Mouse (Mus musculus): Measurements from ENCODE around the gene Treh.
"Not testable (repeated sequence)": the region's sequence is repeated elsewhere in the genome, so short reads cannot be mapped to it uniquely, and the experiment has no call there.

The Treh gene

DNA sequence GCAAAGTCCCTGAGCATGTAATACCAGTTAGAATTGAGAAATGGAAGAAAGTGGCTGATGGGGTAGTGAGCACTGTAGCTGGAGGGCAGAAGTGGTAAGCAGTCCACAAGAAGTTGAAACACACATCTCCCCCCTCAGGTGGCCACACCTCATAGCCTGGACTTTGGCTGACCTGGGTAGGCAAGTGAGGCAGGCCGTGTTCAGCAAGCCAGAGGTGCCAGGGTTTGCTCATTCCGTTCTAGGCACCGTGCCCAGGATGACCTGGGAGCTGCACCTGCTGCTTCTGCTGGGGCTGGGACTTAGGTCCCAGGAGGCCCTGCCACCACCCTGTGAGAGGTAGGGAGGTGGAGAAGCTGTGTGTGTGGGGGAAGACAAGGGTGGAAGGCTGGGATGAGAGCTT, at the start of gene Treh:
Gene Treh, plus strand, starts transcription at position 229 of the 400 bp plus-strand sequence.
- DNase-seq (ENCODE audit: low spot score in 2 of 2), result no peak

DNA sequence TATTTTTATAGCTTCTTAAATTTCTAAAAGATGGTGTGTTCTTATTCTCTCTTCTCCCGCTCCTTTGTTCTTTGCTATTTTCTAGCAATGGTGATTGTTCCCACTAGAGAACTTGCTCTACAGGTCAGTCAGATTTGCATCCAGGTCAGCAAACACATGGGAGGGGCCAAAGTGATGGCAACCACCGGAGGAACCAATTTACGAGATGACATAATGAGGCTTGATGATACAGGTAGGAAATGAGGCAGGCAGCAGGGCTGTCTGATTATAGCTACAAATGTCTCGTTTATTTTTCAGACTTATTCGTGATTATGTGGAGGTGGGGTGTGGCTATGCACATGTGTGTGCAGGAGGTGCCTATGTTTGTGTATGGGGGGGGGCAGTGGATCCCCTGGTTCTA, 48.6 kb upstream of the Treh start:
- DNase-seq (ENCODE audit: low spot score in 2 of 2), result no peak

DNA sequence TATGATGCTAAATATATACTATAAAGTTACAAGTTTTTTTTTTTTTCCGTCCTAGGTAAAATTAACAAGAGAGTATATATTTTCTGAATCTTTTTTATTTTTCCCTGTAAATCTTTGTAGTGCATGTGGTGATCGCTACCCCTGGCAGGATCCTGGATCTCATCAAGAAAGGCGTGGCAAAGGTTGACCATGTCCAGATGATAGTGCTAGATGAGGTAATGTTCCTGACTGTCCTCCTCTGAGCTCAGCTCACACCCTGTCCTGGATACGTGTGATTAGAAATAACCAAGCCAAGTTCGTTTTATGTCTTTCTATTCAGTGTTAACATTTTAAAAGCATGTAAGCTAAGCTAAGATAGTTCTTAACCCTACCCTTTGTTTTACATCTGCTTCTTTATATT, 46.8 kb upstream of the Treh start:
- no peak for DNase-seq (ENCODE audit: low spot score in 2 of 2)

DNA sequence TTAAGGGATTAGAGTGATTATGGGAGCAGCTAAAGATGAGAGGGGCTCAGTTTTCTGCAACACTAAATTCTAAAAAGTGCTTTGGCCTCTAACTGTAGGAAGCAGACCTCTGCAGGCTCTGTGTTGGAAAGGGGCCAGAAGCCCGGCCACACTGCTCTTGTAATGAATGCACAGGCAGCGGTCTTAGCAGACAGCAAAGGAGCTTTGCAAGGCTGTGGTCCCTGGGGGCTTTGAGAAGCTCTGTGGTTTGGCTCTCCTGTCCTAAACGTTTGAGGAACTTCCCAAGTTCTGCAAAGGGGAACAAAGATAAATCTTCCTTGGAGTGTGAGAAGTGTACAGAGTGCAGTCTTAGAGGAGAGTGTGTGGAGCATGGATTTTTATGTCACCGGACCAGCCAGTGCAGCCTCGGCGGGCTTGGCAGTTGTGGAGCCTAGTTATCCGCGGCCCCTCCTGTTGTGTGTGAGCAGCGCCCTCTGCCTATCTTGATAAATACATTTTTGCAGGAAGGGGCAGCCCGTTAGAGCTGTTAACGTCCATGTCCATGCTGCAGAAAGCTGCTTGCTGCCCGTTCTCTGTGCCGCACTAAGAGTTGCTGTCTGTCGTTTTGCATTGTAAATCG, 35.4 kb upstream of the Treh start:
- DNase-seq (ENCODE audit: low spot score in 2 of 2), result peak in 1 of 2 experiments; percentile 71

DNA sequence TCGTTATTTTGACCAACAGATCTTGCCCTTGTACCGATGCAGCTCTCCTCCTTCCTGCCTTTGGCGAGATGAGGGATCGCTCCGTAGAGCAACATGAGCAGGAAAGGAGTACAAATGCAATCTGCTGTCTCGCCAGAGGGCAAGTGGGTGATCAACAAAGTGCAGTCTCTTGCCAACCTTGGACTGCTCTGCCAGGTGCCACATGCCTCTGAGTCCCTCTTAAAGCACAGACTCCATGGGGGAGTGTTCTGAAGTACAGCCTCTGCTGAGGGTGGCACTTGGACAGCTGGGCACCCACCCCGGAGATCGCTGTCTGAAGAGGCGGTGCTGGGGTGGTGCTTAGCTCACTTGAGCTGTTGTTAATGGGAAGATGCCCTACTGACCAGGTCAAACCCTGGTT, 34.3 kb upstream of the Treh start:
- DNase-seq (ENCODE audit: low spot score in 2 of 2), result not testable (repeated sequence)

DNA sequence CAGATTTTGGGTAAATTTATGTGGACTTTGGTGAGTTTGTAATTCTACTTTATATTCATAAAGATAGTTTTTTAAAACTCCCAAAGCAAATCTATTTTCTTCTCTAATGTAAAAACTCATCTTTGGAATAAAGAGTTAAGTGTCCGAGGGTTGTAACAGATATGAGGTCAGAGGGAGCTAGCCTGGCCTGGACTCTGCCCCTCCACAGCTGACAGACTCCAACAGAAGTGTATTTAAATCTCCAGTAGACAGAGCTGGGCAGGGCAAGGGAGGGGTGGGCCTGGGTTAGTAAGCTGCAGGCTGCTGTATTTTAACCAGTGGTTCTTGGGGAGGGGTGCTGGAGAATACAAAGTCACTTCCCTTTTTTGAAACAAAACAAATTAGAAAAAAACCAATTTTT, 33.0 kb upstream of the Treh start:
- DNase-seq (ENCODE audit: low spot score in 2 of 2), result not testable (repeated sequence)

DNA sequence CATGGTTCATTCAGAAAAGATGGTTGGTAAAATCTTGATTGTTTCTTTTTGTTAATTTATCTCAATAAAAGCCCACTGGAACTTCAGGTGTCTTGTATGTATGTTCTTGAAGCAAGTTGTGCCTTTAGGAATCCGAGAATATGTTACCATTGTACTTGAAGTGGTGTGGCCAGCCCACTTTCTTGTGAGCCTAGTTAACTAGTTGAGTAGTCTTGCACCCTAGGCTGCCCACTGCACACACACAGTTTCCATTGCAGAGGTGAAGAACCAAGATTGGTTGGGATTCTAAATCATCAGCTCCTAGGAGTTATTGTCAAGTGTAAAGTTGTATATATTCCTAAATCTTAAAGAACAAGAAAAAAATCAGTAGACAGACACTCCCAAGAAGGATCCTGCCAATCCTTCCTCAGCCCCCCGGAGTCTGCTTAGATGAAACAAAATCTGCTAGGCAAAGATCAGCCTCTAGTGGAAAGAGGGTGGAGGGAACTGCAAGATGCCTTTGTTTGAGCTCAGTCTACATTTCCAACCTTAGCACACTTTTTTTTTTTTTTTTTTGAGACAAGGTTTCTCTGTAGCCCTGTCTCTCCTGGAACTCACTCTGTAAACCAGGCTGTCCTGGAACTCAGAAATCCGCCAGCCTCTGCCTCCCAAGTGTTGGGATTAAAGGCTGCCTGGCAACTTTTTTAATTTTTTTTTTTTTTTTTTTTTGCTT, 32.2 kb upstream of the Treh start:
- no peak for DNase-seq (ENCODE audit: low spot score in 2 of 2)

DNA sequence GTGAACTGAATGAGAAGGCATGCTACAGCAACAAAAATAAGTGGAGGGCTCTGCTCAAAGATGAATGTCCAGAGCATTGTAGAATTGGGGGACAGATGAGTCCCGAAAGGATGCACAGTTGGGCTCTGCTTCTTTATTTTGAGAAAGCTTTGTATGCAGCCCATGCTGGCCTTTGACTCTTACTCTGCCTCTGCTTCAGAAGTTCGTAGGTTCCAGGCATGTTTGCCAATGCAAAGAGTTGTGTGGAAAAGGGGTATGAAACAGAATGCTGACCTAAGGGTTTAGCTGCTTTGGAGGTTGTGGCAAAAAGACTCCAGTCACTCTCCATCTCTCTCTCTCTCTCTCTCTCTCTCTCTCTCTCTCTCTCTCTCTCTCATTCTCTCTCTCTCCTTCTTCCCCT, 31.4 kb upstream of the Treh start:
- no peak for DNase-seq (ENCODE audit: low spot score in 2 of 2)

DNA sequence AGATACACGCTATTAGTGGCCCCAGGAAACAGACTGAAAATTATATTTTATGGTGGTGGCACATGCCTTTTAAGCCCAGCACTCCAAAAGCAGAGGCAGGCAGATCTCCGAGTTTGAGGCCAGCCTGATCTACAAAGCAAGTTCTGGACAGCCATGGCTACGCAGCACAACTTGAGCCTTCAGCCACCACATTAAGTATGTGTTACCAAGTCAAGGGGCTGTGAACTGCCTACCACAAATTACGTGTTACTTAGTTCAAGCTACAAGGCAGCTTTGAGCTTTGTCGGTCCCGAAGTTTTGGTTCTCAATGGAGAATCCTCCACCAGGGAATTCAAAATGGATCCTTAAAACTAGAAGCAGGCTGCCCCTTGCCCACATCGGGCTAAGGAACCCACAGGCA, 29.9 kb upstream of the Treh start:
- DNase-seq (ENCODE audit: low spot score in 2 of 2), result no peak

DNA sequence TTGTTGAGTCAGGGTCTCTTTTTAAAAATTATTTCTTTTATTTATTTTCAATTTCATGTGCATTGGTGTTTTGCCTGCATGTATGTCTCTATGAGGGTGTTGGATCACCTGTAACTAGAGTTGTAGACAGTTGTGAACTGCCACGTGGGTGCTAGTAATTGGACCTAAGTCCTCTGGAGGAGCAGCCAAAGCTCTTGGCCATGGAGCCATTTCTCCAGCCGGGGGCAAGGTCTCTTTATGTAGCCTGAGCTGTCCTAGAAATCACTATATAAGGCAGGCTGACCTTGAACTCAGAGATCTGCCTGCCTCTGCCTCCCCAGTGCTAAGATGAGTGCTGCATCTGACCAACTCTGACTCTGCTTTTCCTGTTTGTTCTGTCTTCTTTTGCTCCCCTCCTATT, 28.8 kb upstream of the Treh start:
- DNase-seq (ENCODE audit: low spot score in 2 of 2), result no peak

DNA sequence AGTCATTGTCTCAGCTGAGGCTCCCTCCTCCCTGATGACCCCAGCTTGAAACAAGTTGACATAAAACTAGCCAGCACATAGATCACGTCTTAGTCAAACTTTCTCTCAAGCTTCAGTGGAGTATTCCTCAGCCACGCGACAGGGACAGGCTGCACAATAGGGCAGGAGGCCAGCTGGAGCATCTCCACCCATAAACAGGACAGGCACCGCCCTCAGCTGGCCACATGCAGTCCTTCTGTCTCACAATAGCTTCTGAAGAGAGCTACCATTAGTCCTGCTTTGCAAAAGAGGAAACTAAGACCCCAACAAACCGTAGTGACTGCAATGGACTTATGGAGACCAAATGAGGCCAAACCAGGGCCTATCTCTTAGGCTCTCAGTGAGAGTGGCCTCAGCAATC, 27.6 kb upstream of the Treh start:
- DNase-seq (ENCODE audit: low spot score in 2 of 2), result no peak

DNA sequence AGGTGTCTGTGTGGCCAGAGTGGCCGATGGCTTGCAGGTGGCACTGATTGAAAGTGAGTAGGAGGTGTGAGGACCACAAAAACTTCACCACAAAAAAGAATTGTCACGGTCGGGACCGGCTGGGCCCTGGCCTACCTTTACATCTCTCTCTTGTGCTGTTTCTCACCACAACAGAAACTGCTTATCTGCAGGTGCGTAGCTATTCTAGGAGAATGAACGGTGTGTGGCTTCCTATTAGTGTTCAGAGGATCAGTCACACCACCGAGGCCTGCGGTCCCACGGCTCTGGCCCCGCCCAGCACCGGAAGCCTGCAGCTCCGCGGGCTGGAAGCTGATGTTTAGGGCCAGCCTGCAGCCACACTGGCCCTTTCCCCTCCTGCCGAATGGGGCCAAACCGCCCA, 27.1 kb upstream of the Treh start:
- no peak for DNase-seq (ENCODE audit: low spot score in 2 of 2)

DNA sequence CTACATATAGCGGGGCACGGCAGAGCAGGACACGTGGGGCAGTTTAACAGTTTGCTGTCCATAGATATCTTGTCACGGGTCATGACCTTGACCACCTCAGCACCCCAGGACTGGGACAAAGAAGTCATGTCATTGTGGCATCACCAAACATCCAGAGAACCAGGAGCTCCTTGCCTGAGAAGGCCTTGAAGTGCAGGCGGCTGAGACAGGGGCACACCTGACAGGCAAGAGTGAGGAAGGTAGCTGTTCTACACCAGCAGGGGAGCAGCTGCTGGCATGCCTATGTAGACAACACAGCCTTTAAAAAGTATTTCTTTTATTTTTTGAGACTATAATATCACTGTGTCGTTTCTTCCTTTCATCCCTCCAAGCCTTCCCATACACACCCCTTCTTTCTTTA, 26.7 kb upstream of the Treh start:
- DNase-seq (ENCODE audit: low spot score in 2 of 2), result no peak

DNA sequence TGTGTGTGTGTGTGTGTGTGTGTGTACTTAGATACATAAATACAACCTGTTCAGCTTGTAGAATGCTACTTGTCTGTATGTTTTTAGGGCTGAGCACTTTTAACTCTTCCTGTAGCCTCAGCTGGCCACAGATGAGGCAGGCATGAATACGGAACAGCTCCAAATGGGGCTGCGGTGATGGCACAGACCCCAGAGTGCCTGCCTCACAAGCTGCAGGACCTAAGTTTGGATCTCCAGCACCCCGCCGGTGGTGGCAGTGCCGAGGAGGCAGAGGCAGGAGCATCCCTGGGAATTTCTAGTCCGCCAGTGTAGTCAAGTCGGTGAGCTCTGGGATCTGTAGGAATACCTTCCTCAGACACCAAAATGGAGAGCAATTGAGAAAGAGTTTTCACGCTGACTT, 26.0 kb upstream of the Treh start:
- no peak for DNase-seq (ENCODE audit: low spot score in 2 of 2)

DNA sequence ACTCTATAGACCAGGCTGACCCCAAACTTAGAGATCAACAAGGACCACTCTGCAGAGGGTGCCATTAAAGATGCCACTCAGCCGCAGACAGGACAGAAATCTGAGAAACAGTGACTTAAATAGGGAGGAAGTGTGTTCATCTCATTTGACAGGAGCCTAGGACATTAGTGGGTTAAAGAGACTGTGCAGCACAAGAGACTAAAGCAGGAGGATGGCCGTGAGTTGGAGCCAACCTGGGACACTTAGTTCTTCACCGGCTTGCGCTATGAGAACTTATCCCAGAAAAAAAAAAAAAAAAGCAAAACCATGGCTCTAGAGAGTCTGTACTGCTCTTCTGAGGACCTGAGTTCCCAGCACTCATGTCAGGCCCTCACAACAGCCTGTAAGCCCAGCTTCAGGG, 25.4 kb upstream of the Treh start:
- no peak for DNase-seq (ENCODE audit: low spot score in 2 of 2)

DNA sequence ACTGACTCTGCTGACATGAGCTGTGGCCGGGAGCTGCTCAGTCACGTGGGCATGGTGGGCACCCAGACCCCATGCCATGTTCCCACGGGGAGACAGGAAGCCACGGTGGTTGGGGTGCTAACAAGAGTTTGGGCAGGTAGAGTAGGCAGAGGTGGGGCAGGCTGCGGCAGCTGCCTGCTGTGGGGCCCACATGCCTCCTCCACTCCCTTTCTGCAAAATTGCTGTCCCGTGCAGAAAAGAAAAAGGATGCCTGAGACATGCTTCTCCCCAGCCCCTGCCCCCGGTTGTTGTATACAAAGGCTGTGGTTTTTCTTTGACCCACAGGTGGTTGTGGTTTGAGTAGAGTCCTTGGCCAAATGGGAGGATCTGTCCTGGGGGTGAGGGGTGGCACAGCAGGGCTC, 24.2 kb upstream of the Treh start:
- no peak for DNase-seq (ENCODE audit: low spot score in 2 of 2)

DNA sequence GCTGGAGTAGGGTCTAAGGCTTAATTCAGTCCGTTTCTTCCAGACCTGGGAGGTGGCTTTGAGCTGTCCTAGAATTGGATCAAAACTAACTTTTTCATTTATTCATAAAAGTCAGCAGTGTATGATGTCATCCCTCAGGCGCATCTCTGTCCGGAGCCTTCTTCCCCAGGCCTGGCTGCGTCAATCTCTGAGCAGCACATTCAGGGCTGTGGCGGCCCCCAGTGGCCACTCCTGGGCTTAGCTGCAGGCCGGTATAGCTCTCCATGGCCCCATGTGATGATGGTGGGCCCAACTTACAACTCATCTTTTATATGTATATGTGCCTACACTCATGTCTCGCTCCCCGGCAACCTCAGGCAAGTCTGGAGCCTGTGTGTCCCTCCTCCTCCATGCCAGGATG, 21.0 kb upstream of the Treh start:
- peak; percentile 71 to 77 for DNase-seq (ENCODE audit: low spot score in 2 of 2)

DNA sequence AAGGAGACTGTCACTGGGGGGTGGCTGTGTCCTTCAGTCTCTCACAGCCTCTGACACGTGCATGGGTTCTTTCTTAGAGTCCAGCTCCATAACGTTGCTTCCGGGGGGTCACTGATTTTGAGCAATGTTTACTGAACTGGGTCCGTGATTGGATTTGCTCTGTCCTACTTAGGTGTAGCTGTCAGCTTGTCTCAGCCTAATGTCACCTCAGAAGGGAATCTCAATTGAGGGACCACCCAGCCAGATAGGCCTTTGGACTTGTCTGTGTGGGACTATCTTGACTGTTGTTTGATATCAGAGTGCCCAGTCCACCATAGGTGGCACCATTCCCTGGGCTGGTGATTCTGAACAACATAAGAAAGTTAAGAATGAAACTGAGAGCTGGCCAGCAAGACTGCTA, 19.1 kb upstream of the Treh start:
- no peak for DNase-seq (ENCODE audit: low spot score in 2 of 2)

DNA sequence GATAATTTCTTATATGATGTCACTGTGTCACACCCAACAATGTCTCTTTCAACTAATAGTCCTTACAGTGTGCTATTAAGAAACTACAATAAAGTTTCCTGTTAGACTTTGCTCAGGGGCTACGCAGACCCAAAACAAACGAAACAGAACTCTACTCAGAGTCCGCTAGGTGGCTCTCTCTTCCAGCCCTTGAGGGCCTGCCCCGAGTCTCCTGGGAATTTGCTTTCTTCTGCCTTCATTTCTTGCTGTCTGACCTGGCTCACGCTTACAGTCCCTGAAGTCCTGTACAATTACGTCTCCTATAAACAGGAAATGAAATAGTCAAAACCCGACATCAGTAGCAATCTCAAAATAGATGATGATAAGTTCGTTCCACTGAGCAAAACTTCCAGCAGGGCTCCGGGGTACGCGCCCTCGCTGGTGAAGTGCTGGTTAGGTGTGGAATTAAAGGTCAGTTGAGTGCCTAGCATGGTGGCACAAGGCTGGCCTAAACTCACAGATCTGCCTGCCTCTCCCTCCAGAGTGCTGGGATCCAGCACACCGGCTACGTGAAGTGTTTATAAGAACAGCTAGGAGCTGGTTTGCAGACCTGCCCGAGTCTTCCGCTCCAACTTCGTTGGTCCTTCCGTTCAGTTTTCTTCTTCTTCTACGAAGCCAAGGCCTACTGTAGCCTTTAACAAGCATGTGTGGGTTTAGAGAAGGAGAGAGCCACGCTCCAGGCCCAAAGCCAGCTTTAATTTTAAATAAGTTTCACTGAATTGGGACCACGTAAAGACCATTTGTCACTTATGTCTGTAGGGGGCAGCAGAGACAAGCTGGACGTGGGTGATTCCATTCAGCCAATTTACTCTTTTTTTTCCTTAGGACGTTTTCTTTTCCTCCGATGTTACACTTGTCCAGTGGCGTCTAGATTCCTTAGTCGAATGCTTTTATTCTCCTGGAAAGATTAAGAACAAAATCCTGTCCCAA, 17.7 kb upstream of the Treh start:
- peak; percentile 59 to 74 for DNase-seq (ENCODE audit: low spot score in 2 of 2)

DNA sequence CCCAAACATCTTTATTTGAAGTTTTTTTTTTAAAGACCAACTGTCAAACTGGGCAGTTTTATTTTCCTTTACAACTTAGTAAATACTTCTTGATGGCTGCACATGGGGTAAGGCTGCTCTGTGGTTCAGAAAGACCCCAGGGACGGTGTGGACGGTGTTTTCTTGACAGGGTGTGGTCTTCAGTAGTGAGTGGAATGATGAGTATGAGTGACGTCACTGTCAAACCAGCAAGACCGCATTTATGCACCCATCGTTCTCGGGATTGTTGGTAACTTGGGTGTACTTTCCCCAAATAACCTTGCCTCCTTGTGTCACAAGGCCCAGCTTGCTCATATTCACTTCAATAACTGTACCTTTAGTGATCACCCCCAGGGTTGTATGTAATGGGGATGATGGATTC, 9.3 kb upstream of the Treh start:
- DNase-seq (ENCODE audit: low spot score in 2 of 2), result no peak

DNA sequence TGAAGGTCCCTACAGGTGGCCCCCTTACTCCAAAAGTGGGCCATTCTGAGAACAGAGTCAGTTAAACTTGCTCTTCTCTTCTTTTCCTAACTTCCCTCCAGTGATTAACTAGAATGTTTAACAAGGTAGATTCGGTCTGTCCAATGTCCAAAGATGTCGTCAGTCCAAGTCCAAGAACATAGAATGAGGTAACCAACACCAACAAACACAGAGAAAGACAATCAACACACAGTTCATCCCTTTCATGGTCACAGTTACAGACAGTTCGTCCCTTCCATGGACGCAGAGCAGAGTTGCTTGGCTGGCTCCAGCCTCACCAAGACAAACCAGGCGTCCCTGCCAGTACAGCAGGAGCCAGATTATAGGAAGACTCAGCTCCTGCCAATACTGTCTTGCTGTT, 1.6 kb upstream of the Treh start:
- no peak for DNase-seq (ENCODE audit: low spot score in 2 of 2)

DNA sequence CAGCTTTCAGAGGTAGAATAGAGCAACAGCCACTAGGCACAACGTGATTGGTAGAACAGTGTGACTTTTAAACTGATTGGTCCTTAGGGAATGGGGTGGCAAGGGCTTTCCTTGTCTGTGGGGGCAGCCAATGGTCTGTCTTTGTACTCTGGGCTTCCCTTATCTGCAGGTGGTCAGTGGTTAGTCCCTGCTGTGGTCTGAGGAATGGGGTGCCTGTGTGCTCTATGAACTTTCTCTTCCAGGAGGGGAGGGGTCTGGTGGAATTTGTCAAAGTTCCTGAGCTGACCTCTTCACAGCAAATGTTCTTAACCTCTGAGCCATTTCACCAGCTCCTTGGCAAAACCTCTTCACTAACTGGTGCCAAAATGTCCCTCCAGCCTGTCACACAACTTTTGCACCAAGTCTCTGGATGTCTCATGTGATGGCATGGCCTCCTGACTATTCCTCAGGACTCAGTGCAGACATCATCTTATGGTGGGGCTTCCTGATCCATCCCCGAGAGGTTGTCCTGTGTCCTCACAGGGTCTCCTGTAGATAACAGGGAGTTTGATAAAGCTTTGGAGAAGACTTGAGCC, 655 bp upstream of the Treh start:
- no peak for DNase-seq (ENCODE audit: low spot score in 2 of 2)

All from right cerebral cortex, postnatal 10 days (tissue).